Mouse (Mus musculus): ENCODE data around the gene Pak3. TPM values are rescaled to one million over a fixed set of nuclear protein-coding genes. Genes with fewer than 3 reads are reported as not detected.

Pak3 gene
- polyA plus RNA-seq (2015; fragmentation: Nextera tagmentation; extraction: Ambion mirVana), result 26.9 and 28.2 TPM in 2 replicates

GRCm38 (mm10) chrX:143518168-143518901 lies at the start of gene Pak3:
TSS of gene Pak3 (plus strand) at chrX:143518591.

GRCm38 (mm10) chrX:143827212-143827611 lies 308.8 kb downstream of the Pak3 start, which contains the start of gene Capn6:
TSS of gene Capn6 (minus strand) at chrX:143827414.

Small RNA genes within 50 kb of the gene (microRNA-seq; reads per million reads assigned to microRNA genes)
- gene Gm47298 (ENCODE audit: borderline replicate concordance, insufficient number of aligned reads), result not detected

Other genes starting within 250 kb of the Pak3 start
- gene Chrdl1, start 124.3 kb upstream of the Pak3 start, polyA plus RNA-seq (2015; fragmentation: Nextera tagmentation; extraction: Ambion mirVana), result 3.6 and 4.1 TPM in 2 replicates